Mouse (Mus musculus): Measurements from ENCODE around the gene Rilp. TPM values are rescaled to one million over a fixed set of nuclear protein-coding genes. Genes with fewer than 3 reads are reported as not detected.

Gene Rilp
- polyA plus RNA-seq, 1 experiment from 2014 or later = 0.25 TPM

GRCm38 (mm10) chr11:75508904-75509303, 990 bp upstream of the Rilp start:
- H3K27ac ChIP-seq = no peak overlapping the region
- DNase-seq (ENCODE audit: low spot score) = no peak
- 0 out of 2 replicates have a peak overlapping the region, but pooled peaks have one; percentile 4 for H3K4me3 ChIP-seq
- peaks cover 42% of the 10 kb centered on the region for H3K4me1 ChIP-seq
- H3K27me3 ChIP-seq (ENCODE audit: low read depth, poor library complexity, severe bottlenecking) = no peaks in the 10 kb centered on the region
- WGBS = 58% methylated on average over 8 of the region's 8 CpGs
- H3K36me3 ChIP-seq = peaks cover 67% of the 10 kb centered on the region
- no peaks in the 10 kb centered on the region for H3K9me3 ChIP-seq (replicated peaks)

DNA sequence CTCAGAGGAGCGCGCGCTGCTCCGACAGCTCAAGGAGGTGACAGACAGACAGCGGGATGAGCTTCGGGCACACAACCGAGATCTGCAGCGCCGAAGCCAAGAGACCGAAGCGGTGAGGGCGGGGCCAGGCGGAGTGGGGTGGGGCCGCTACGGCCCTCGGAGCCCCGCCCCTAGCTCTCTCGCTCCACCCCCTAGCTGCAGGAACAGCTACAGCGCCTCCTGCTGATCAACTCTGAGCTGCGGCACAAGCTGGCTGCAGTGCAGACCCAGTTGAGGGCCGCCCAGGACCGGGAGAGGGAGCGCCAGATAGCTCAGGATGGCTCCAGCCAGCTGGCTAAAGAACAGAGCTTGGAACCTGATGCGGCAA, 716 bp downstream of the Rilp start:
- Histone ChIP-seq H3K27ac (peak overlapping the region; percentile 76), H3K9me3 (replicated peaks) (no peaks in the 10 kb centered on the region), H3K4me1 (peaks cover 50% of the 10 kb centered on the region), H3K4me3 (peak overlapping the region; percentile 64), H3K36me3 (peaks cover 50% of the 10 kb centered on the region), H3K27me3 (ENCODE audit: low read depth, poor library complexity, severe bottlenecking) (no peaks in the 10 kb centered on the region)
- WGBS = 2% methylated on average over 24 of the region's 24 CpGs
- peak; percentile 92 for DNase-seq (ENCODE audit: low spot score)

DNA sequence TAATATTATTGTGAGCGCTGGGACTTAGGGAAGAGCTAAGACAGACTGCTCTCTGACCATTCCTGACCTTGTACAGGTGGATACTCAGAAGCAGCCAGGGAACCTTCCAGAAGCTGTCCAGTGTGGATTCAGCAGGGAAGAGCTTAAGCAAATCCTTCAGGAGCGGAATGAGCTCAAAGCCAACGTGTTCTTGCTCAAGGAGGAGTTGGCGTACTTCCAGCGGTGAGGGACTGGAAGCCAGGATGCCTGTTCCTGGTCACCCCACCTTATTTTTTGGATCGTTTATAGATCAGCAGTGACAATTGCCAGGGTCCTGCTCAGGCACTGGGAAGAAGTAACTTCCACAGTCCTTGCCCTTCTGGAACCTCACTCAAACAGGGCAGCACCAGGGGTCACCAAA, 1.3 kb downstream of the Rilp start:
- WGBS = 88% methylated on average over 6 of the region's 6 CpGs
- DNase-seq (ENCODE audit: low spot score) = no peak
- H3K4me3 ChIP-seq = no peak overlapping the region
- no peaks in the 10 kb centered on the region for H3K27me3 ChIP-seq (ENCODE audit: low read depth, poor library complexity, severe bottlenecking)
- no peaks in the 10 kb centered on the region for H3K9me3 ChIP-seq (replicated peaks)
- peaks cover 44% of the 10 kb centered on the region for H3K36me3 ChIP-seq
- peaks cover 50% of the 10 kb centered on the region for H3K4me1 ChIP-seq
- no peak overlapping the region for H3K27ac ChIP-seq

- H3K27ac ChIP-seq = no peak overlapping the region
- no peak overlapping the region for H3K4me3 ChIP-seq
- WGBS = 86% methylated on average over 9 of the region's 9 CpGs
- peaks cover 31% of the 10 kb centered on the region for H3K36me3 ChIP-seq
- H3K27me3 ChIP-seq (ENCODE audit: low read depth, poor library complexity, severe bottlenecking) = no peaks in the 10 kb centered on the region
- DNase-seq (ENCODE audit: low spot score) = no peak
- peaks cover 50% of the 10 kb centered on the region for H3K4me1 ChIP-seq
- H3K9me3 ChIP-seq (replicated peaks) = no peaks in the 10 kb centered on the region
These were observed 2.6 kb downstream of the Rilp start for GRCm38 (mm10) chr11:75512301-75513018.

DNA sequence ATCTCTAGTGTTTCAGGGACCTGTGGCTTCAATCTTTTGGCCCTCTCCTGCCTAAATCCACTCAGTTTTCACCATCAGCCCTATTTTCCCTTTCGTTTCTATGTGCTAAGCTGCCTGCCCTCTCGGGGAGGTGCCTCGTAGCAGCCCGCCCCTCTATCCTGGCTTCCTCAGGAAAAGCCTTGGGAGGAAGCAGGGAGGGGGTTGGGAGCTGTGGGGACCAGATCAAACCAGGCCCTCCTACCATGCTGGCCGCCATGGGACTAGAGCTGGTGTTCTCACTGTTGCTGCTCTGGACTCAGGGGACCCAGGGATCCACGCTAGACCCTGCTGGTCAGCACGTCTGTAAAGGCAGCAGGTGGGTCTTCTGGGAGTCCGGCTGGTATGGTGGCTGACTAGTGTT, 3.4 kb downstream of the Rilp start, which contains the start of gene Scarf1:
TSS of gene Scarf1 (plus strand) at position 205 of the 400 bp plus-strand sequence.
- no peaks in the 10 kb centered on the region for H3K27me3 ChIP-seq (ENCODE audit: low read depth, poor library complexity, severe bottlenecking)
- peaks cover 47% of the 10 kb centered on the region for H3K4me1 ChIP-seq
- no peak for DNase-seq (ENCODE audit: low spot score)
- no peaks in the 10 kb centered on the region for H3K9me3 ChIP-seq (replicated peaks)
- peak within 1 kb of the TSS; percentile 10; the same call in 1 of the 2 replicates for H3K27ac ChIP-seq
- H3K36me3 ChIP-seq = peaks cover 23% of the 10 kb centered on the region
- 60% methylated on average over 8 of the region's 8 CpGs for WGBS
- peak within 1 kb of the TSS; percentile 23 for H3K4me3 ChIP-seq

DNA sequence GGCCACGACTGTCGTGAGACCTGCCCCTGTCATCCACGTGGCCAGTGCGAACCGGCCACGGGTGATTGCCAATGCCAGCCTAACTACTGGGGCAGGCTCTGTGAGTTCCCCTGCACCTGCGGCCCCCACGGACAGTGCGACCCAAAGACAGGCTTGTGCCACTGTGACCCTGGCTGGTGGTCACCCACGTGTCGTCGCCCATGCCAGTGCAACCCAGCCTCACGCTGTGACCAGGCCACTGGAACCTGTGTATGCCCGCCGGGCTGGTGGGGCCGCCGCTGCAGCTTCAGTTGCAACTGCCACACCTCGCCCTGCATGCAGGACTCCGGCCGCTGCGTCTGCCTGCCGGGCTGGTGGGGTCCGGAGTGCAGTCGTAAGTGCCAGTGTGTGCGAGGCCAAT, 5.3 kb downstream of the Rilp start:
- H3K27me3 ChIP-seq (ENCODE audit: low read depth, poor library complexity, severe bottlenecking) = no peaks in the 10 kb centered on the region
- no peak for DNase-seq (ENCODE audit: low spot score)
- H3K27ac ChIP-seq = 0 out of 2 replicates have a peak overlapping the region, but pooled peaks have one; percentile 7
- H3K36me3 ChIP-seq = 0 out of 2 replicates have a peak, but pooled peaks cover 7% of the 10 kb centered on the region
- 92% methylated on average over 25 of the region's 25 CpGs for WGBS
- H3K4me3 ChIP-seq = no peak overlapping the region
- H3K4me1 ChIP-seq = peaks cover 30% of the 10 kb centered on the region
- H3K9me3 ChIP-seq (replicated peaks) = no peaks in the 10 kb centered on the region

GRCm38 (mm10) chr11:75519834-75520633, 10.1 kb downstream of the Rilp start:
- H3K36me3 ChIP-seq = no peaks in the 10 kb centered on the region
- 82% methylated on average over 15 of the region's 15 CpGs for WGBS
- H3K4me1 ChIP-seq = peaks cover 6% of the 10 kb centered on the region; the same call in 1 of the 2 replicates

GRCm38 (mm10) chr11:75521609-75522008, 11.7 kb downstream of the Rilp start:
- no peak overlapping the region for H3K27ac ChIP-seq
- DNase-seq (ENCODE audit: low spot score) = no peak
- H3K36me3 ChIP-seq = no peaks in the 10 kb centered on the region
- no peaks in the 10 kb centered on the region for H3K9me3 ChIP-seq (replicated peaks)
- H3K4me1 ChIP-seq = peaks cover 6% of the 10 kb centered on the region; the same call in 1 of the 2 replicates
- no peaks in the 10 kb centered on the region for H3K27me3 ChIP-seq (ENCODE audit: low read depth, poor library complexity, severe bottlenecking)
- H3K4me3 ChIP-seq = no peak overlapping the region
- WGBS = 87% methylated on average over 4 of the region's 4 CpGs

More at GRCm38 (mm10) chr11:75519834-75520633, 10.1 kb downstream of the Rilp start:
- H3K9me3 ChIP-seq (replicated peaks) = no peaks in the 10 kb centered on the region
- H3K27me3 ChIP-seq (ENCODE audit: low read depth, poor library complexity, severe bottlenecking) = no peaks in the 10 kb centered on the region
- no peak overlapping the region for H3K4me3 ChIP-seq
- H3K27ac ChIP-seq = 0 out of 2 replicates have a peak overlapping the region, but pooled peaks have one; percentile 12
- no peak for DNase-seq (ENCODE audit: low spot score)

DNA sequence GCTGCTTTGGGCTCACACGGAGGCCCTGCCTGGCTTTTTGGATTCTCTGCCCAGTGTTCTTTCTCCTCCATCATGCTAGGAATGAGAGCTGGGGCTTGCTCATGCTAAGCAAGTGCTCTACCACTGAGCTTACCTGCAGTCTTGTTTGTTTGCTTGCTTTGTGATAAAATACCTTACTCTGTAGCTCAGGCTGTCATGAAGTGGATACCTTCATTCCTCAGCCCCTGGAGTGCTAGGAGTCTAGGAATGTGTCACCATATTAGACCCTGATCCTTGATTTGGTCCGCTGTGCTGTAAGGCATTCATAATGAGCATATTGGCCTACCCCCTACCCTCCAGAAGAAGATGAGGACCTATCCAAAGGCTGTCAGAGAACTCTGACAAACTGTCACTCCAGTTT, 12.9 kb downstream of the Rilp start:
- 93% methylated on average over 2 of the region's 2 CpGs for WGBS
- Histone ChIP-seq H3K27me3 (ENCODE audit: low read depth, poor library complexity, severe bottlenecking) (no peaks in the 10 kb centered on the region), H3K4me3 (no peak overlapping the region), H3K9me3 (replicated peaks) (no peaks in the 10 kb centered on the region), H3K36me3 (no peaks in the 10 kb centered on the region), H3K27ac (no peak overlapping the region), H3K4me1 (peaks cover 6% of the 10 kb centered on the region; the same call in 1 of the 2 replicates)
- DNase-seq (ENCODE audit: low spot score) = no peak

DNA sequence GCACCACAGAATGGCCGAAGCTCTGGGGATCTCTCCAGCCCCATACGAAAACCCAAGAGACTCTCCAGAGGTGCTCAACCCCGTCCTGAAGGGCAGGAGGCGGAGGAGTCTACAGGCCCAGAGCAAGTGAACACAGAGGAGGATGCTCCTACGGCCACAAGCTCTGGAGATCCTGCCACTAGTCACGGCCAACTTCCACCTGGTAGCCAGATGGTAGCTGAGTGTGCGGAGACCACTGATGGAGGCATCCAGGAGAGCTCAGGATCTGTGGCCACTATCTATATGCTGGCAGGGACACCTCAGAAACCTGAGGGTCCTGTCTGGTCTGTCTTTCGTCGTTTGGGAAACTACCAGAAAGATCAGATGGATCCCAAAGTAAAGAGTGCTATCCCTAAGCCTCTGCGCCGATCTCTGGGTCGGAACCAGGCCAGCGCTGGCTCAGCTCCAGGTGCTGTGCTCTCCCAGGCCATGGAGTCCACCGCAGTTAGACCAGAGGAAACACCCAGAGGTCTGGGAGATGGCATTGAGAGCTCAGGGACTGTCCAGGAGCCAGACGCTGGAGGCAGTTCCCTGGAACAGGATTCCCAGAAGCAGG, 15.7 kb downstream of the Rilp start:
- no peak for DNase-seq (ENCODE audit: low spot score)
- H3K27ac ChIP-seq = no peak overlapping the region
- H3K4me3 ChIP-seq = no peak overlapping the region
- peaks cover 6% of the 10 kb centered on the region for H3K4me1 ChIP-seq
- WGBS = 84% methylated on average over 15 of the region's 15 CpGs
- H3K27me3 ChIP-seq (ENCODE audit: low read depth, poor library complexity, severe bottlenecking) = no peaks in the 10 kb centered on the region
- H3K36me3 ChIP-seq = no peaks in the 10 kb centered on the region
- H3K9me3 ChIP-seq (replicated peaks) = no peaks in the 10 kb centered on the region

DNA sequence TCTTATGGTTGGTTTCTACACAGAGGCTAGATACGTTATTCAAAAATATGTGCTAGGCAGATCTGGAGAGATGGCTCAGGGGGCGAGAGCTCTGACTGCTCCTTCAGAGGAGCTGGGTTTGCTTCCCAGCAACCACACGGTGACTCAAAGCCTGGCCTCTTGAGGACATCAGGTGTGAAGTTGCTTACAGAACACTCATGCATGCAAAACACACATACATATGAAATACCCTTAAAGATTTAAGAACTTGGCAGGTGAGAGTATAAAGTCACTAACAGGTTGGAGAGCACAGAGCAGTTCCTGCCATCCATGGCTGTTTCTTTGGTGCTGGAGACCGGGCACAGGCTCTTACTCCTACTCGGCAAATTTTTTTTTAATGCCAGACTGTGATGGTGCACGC, 17.0 kb downstream of the Rilp start:
- no peaks in the 10 kb centered on the region for H3K27me3 ChIP-seq (ENCODE audit: low read depth, poor library complexity, severe bottlenecking)
- H3K4me3 ChIP-seq = no peak overlapping the region
- WGBS = 92% methylated on average over 6 of the region's 6 CpGs
- peaks cover 10% of the 10 kb centered on the region for H3K4me1 ChIP-seq
- no peaks in the 10 kb centered on the region for H3K36me3 ChIP-seq
- H3K9me3 ChIP-seq (replicated peaks) = no peaks in the 10 kb centered on the region
- DNase-seq (ENCODE audit: low spot score) = no peak
- H3K27ac ChIP-seq = no peak overlapping the region

GRCm38 (mm10) chr11:75529771-75530170, 19.9 kb downstream of the Rilp start:
- no peak overlapping the region for H3K4me3 ChIP-seq
- peaks cover 24% of the 10 kb centered on the region for H3K4me1 ChIP-seq
- no peak overlapping the region for H3K27ac ChIP-seq
- WGBS = 43% methylated on average over 4 of the region's 4 CpGs
- no peak for DNase-seq (ENCODE audit: low spot score)
- H3K27me3 ChIP-seq (ENCODE audit: low read depth, poor library complexity, severe bottlenecking) = peaks cover 4% of the 10 kb centered on the region; the same call in 1 of the 2 replicates
- H3K36me3 ChIP-seq = no peaks in the 10 kb centered on the region
- no peaks in the 10 kb centered on the region for H3K9me3 ChIP-seq (replicated peaks)
